Mouse (Mus musculus): Measurements from ENCODE around the gene Cd38.

The Cd38 gene

GRCm38 (mm10) chr5:43868253-43868652, at the start of gene Cd38:
TSS of gene Cd38 (plus strand) at chr5:43868553.
- no peak for DNase-seq

GRCm38 (mm10) chr5:43818695-43819094, 49.7 kb upstream of the Cd38 start, which contains the start of gene Bst1:
TSS of gene Bst1 (plus strand) at chr5:43818885.
- peak; percentile 18 to 42 for DNase-seq

- no peak for DNase-seq
Measured at GRCm38 (mm10) chr5:43820785-43821184, 47.6 kb upstream of the Cd38 start.

GRCm38 (mm10) chr5:43821538-43821937, 46.8 kb upstream of the Cd38 start, which contains the start of gene Fbxl5:
TSS of gene Fbxl5 (minus strand) at chr5:43821638.
- DNase-seq, result no peak

- no peak for DNase-seq
Measured at GRCm38 (mm10) chr5:43822199-43822598, 46.2 kb upstream of the Cd38 start.

- DNase-seq, result no peak
Measured at GRCm38 (mm10) chr5:43822824-43823223, 45.5 kb upstream of the Cd38 start.

GRCm38 (mm10) chr5:43824580-43824979, 43.8 kb upstream of the Cd38 start:
- DNase-seq, result no peak

GRCm38 (mm10) chr5:43826883-43827282, 41.5 kb upstream of the Cd38 start:
- DNase-seq, result no peak

- no peak for DNase-seq
Measured at GRCm38 (mm10) chr5:43827366-43827765, 41.0 kb upstream of the Cd38 start.

- DNase-seq, result no peak
Measured at GRCm38 (mm10) chr5:43836590-43836989, 31.8 kb upstream of the Cd38 start.

GRCm38 (mm10) chr5:43837372-43837771, 31.0 kb upstream of the Cd38 start:
- peak in 1 of 2 experiments; percentile 67 for DNase-seq

- peak in 1 of 2 experiments; percentile 57 for DNase-seq
Measured at GRCm38 (mm10) chr5:43841144-43842010, 27.0 kb upstream of the Cd38 start.

- no peak for DNase-seq
Measured at GRCm38 (mm10) chr5:43842011-43842285, 26.4 kb upstream of the Cd38 start.

GRCm38 (mm10) chr5:43842576-43843155, 25.7 kb upstream of the Cd38 start:
- no peak for DNase-seq

- no peak for DNase-seq
Measured at GRCm38 (mm10) chr5:43845083-43845482, 23.3 kb upstream of the Cd38 start.

GRCm38 (mm10) chr5:43845646-43846045, 22.7 kb upstream of the Cd38 start:
- no peak for DNase-seq

- DNase-seq, result no peak
Measured at GRCm38 (mm10) chr5:43846227-43846626, 22.1 kb upstream of the Cd38 start.

GRCm38 (mm10) chr5:43847555-43847954, 20.8 kb upstream of the Cd38 start:
- no peak for DNase-seq

- DNase-seq, result no peak
Measured at GRCm38 (mm10) chr5:43848275-43848674, 20.1 kb upstream of the Cd38 start.

- no peak for DNase-seq
Measured at GRCm38 (mm10) chr5:43853096-43853867, 15.1 kb upstream of the Cd38 start.

- no peak for DNase-seq
Measured at GRCm38 (mm10) chr5:43853868-43854488, 14.4 kb upstream of the Cd38 start.

GRCm38 (mm10) chr5:43855769-43856168, 12.6 kb upstream of the Cd38 start:
- DNase-seq, result peak in 1 of 2 experiments; percentile 59

GRCm38 (mm10) chr5:43859663-43860062, 8.7 kb upstream of the Cd38 start:
- no peak for DNase-seq
